Mouse (Mus musculus) MEL (cell line): ENCODE results near the gene Olfr585. TPM values are rescaled to one million over a fixed set of nuclear protein-coding genes. Genes with fewer than 3 reads are reported as not detected.
A peak's percentile ranks its signal among the peaks of the same experiment; 100 is the strongest.

Source experiments
- DNase-seq: peaks from one replicate; pipeline ENCODE4 v3.0.0; 2011; ENCODE audit warnings: low read depth, low spot score
- H3K27ac ChIP-seq: 2 replicates; pipeline ENCODE4 v1.5.1; 2012; ENCODE audit warnings: low read depth, mild to moderate bottlenecking, control low read depth, low read length, moderate library complexity; ENCODE audit not compliant: control insufficient read depth
- H3K27me3 ChIP-seq, 2 experiments: fragments of 150-350 bp in 1 of 2; sonication (generic) in 1 of 2; 2 replicates each; pipeline ENCODE4 v1.6.1; 2012; ENCODE audit warnings: low read length in 2 of 2, mild to moderate bottlenecking in 2 of 2, improper control_type of control experiment in 1 of 2, moderate library complexity in 1 of 2; ENCODE audit not compliant: insufficient read depth in 2 of 2, control insufficient read depth in 1 of 2
- H3K36me3 ChIP-seq, 2 experiments: 2 replicates each; pipeline ENCODE4 v1.6.1; 2012 to 2014; ENCODE audit warnings: low read length in 2 of 2, improper control_type of control experiment in 1 of 2, inconsistent platforms in 1 of 2, mild to moderate bottlenecking in 1 of 2; ENCODE audit not compliant: insufficient read depth in 2 of 2, control insufficient read depth in 1 of 2
- H3K4me1 ChIP-seq, 2 experiments: fragments of 150-350 bp in 1 of 2; sonication (generic) in 1 of 2; 2 replicates each; pipeline ENCODE4 v1.6.1; 2012; ENCODE audit warnings: low read length in 2 of 2, improper control_type of control experiment in 1 of 2, mild to moderate bottlenecking in 1 of 2; ENCODE audit not compliant: insufficient read depth in 2 of 2, control insufficient read depth in 1 of 2
- H3K4me3 ChIP-seq, 2 experiments: fragments of 150-350 bp in 1 of 2; sonication (generic) in 1 of 2; 2 replicates each; pipeline ENCODE4 v1.5.1; 2012; ENCODE audit warnings: low read depth in 2 of 2, low read length in 2 of 2, mild to moderate bottlenecking in 2 of 2, moderate library complexity in 2 of 2, control low read depth in 1 of 2, improper control_type of control experiment in 1 of 2; ENCODE audit not compliant: control insufficient read depth in 1 of 2, insufficient read depth in 1 of 2
- H3K79me2 ChIP-seq: 2 replicates; pipeline ENCODE4 v1.6.1; 2012; ENCODE audit warnings: mild to moderate bottlenecking, low read length, moderate library complexity; ENCODE audit not compliant: control insufficient read depth, poor library complexity, insufficient read depth
- H3K9ac ChIP-seq: 2 replicates; pipeline ENCODE4 v1.6.1; 2012; ENCODE audit warnings: low read depth, mild to moderate bottlenecking, control low read depth, low read length, moderate library complexity; ENCODE audit not compliant: control insufficient read depth, poor library complexity, severe bottlenecking
- H3K9me3 ChIP-seq: fragments of 150-350 bp; sonication (generic); replicated peaks from 2 replicates; pipeline ENCODE4 v1.6.1; 2012; ENCODE audit warnings: mild to moderate bottlenecking, low read length, improper control_type of control experiment, moderate library complexity; ENCODE audit not compliant: insufficient read depth
- CTCF ChIP-seq, 3 experiments: IDR thresholded peaks in 2 of 3; conservative IDR thresholded peaks in 1 of 3; 2 replicates each; pipeline ENCODE4 v1.5.1; 2011 to 2012; ENCODE audit warnings: low read length in 3 of 3, low read depth in 2 of 3, mild to moderate bottlenecking in 2 of 3, improper control_type of control experiment in 1 of 3, inconsistent platforms in 1 of 3, mixed read lengths in 1 of 3, moderate library complexity in 1 of 3; ENCODE audit not compliant: control insufficient read depth in 1 of 3, insufficient read depth in 1 of 3, poor library complexity in 1 of 3, severe bottlenecking in 1 of 3
- E2F4 ChIP-seq: IDR thresholded peaks from 2 replicates; pipeline ENCODE4 v1.6.1; 2011; ENCODE audit warnings: low read depth, low read length, improper control_type of control experiment, borderline replicate concordance
- HCFC1 ChIP-seq: IDR thresholded peaks from 2 replicates; pipeline ENCODE4 v1.6.1; 2012; ENCODE audit warnings: low read depth, mild to moderate bottlenecking, inconsistent platforms, low read length, improper control_type of control experiment, moderate library complexity
- KAT2A ChIP-seq: conservative IDR thresholded peaks from 2 replicates; pipeline ENCODE4 v1.6.1; 2012; ENCODE audit warnings: low read depth, low read length, improper control_type of control experiment, inconsistent platforms
- MAFK ChIP-seq: IDR thresholded peaks from 2 replicates; pipeline ENCODE4 v1.6.1; 2011; ENCODE audit warnings: low read depth, mild to moderate bottlenecking, low read length, improper control_type of control experiment, borderline replicate concordance
- MAX ChIP-seq: IDR thresholded peaks from 2 replicates; pipeline ENCODE4 v1.6.1; 2011; ENCODE audit warnings: low read length, improper control_type of control experiment
- MAZ ChIP-seq: IDR thresholded peaks from 2 replicates; pipeline ENCODE4 v1.6.1; 2012; ENCODE audit warnings: low read depth, mild to moderate bottlenecking, inconsistent platforms, low read length, improper control_type of control experiment
- MEF2A ChIP-seq: IDR thresholded peaks from 2 replicates; pipeline ENCODE4 v1.6.1; 2014; ENCODE audit warnings: low read depth, mild to moderate bottlenecking, inconsistent platforms, low read length, improper control_type of control experiment; ENCODE audit not compliant: poor library complexity, insufficient replicate concordance, severe bottlenecking; ENCODE audit errors: extremely low read depth
- NELFE ChIP-seq: IDR thresholded peaks from 2 replicates; pipeline ENCODE4 v1.6.1; 2011; ENCODE audit warnings: low read depth, low read length, improper control_type of control experiment
- NRF1 ChIP-seq: IDR thresholded peaks from 2 replicates; pipeline ENCODE4 v1.6.1; 2014; ENCODE audit warnings: low read depth, mild to moderate bottlenecking, inconsistent platforms, low read length, improper control_type of control experiment, moderate library complexity; ENCODE audit not compliant: poor library complexity, insufficient read depth, severe bottlenecking
- POLR2AphosphoS5 ChIP-seq: IDR thresholded peaks from 2 replicates; pipeline ENCODE4 v1.6.1; 2012; ENCODE audit warnings: low read depth, borderline replicate concordance, mild to moderate bottlenecking, inconsistent platforms, low read length, moderate library complexity, mixed read lengths
- RAD21 ChIP-seq: IDR thresholded peaks from 2 replicates; pipeline ENCODE4 v1.6.1; 2011; ENCODE audit warnings: mild to moderate bottlenecking, low read depth, low read length, improper control_type of control experiment
- TAL1 ChIP-seq: IDR thresholded peaks from 2 replicates; pipeline ENCODE4 v1.6.1; 2012; ENCODE audit warnings: mild to moderate bottlenecking, inconsistent platforms, low read length, moderate library complexity, mixed read lengths
- USF1 ChIP-seq: IDR thresholded peaks from 2 replicates; pipeline ENCODE4 v1.6.1; 2014; ENCODE audit warnings: low read depth, mild to moderate bottlenecking, inconsistent platforms, low read length, improper control_type of control experiment, moderate library complexity
- USF2 ChIP-seq, 2 experiments: IDR thresholded peaks; 2 replicates each; pipeline ENCODE4 v1.6.1; 2011 to 2012; ENCODE audit warnings: improper control_type of control experiment in 2 of 2, low read length in 2 of 2, borderline replicate concordance in 1 of 2, inconsistent platforms in 1 of 2, low read depth in 1 of 2, mild to moderate bottlenecking in 1 of 2; ENCODE audit not compliant: insufficient read depth in 1 of 2
- ZKSCAN1 ChIP-seq: IDR thresholded peaks from 2 replicates; pipeline ENCODE4 v1.6.1; 2012; ENCODE audit warnings: low read depth, mild to moderate bottlenecking, inconsistent platforms, low read length, improper control_type of control experiment, moderate library complexity
- ZMIZ1 ChIP-seq: IDR thresholded peaks from 2 replicates; pipeline ENCODE4 v1.6.1; 2012; ENCODE audit warnings: low read depth, mild to moderate bottlenecking, inconsistent platforms, low read length, improper control_type of control experiment, moderate library complexity
- ZNF384 ChIP-seq: IDR thresholded peaks from 2 replicates; pipeline ENCODE4 v1.6.1; 2012; ENCODE audit warnings: low read depth, mild to moderate bottlenecking, inconsistent platforms, low read length, improper control_type of control experiment
- polyA plus RNA-seq, 2 experiments: library from polyadenylated mRNA; stranded (reverse) in 1 of 2; unstranded in 1 of 2; fragments of >175 nt in 1 of 2; fragments of >200 nt in 1 of 2; gene quantifications; 2 replicates each; pipeline versions ENCODE4 v1.2.1 to v1.2.4; 2012; ENCODE audit warnings: low replicate concordance in 2 of 2, low read depth in 1 of 2; ENCODE audit not compliant: insufficient read length in 2 of 2, insufficient read depth in 1 of 2, missing spikeins in 1 of 2
- total RNA-seq: library from RNA; depleted of rRNA; stranded (reverse); fragments of 300-350 nt; gene quantifications from 2 replicates; pipeline ENCODE4 v1.2.3, GENCODE M21; 2012

The Olfr585 gene
- total and polyA plus RNA-seq, 3 experiments: not detected

- no peaks in the 10 kb centered on the region for H3K9me3 ChIP-seq
- no peak within 1 kb of the TSS for H3K9ac ChIP-seq
- no peaks in the 10 kb centered on the region for H3K4me1 ChIP-seq
- no peak for TF ChIP-seq USF2 (IDR thresholded peaks at IDR 0.05; ENCODE audit: borderline replicate concordance in 1 of 2, insufficient read depth in 1 of 2, low read depth in 1 of 2, low read length in 2 of 2)
- TF ChIP-seq HCFC1: no peak
- TF ChIP-seq ZKSCAN1: no peak
- TF ChIP-seq MEF2A: no peak
- no peak for TF ChIP-seq RAD21
- TF ChIP-seq MAX: no peak
- no peak for TF ChIP-seq MAZ
- TF ChIP-seq USF1: no peak
- no peak for TF ChIP-seq ZMIZ1
- no peak for TF ChIP-seq NRF1
- no peak for TF ChIP-seq POLR2AphosphoS5
- no peak for TF ChIP-seq MAFK
- TF ChIP-seq KAT2A: no peak
- TF ChIP-seq NELFE: no peak
- no peak for TF ChIP-seq TAL1
- no peak for TF ChIP-seq ZNF384
- no peak within 1 kb of the TSS for H3K4me3 ChIP-seq
- no peaks in the 10 kb centered on the region for H3K79me2 ChIP-seq
- no peak within 1 kb of the TSS for H3K27ac ChIP-seq
- H3K36me3 ChIP-seq: no peaks in the 10 kb centered on the region
- no peak for DNase-seq
- no peaks in the 10 kb centered on the region for H3K27me3 ChIP-seq
These were observed 15.9 kb upstream of the Olfr585 start, which contains the start of gene Olfr584 for GRCm38 (mm10) chr7:103081585-103081984. TSS of gene Olfr584 (plus strand) at chr7:103081885.

GRCm38 (mm10) chr7:103119406-103119805, 21.9 kb downstream of the Olfr585 start:
- H3K9me3 ChIP-seq: no peaks in the 10 kb centered on the region
- DNase-seq: no peak
- no peak overlapping the region for H3K9ac ChIP-seq
- no peaks in the 10 kb centered on the region for H3K4me1 ChIP-seq
- H3K36me3 ChIP-seq: no peaks in the 10 kb centered on the region
- H3K4me3 ChIP-seq: no peak overlapping the region
- H3K27ac ChIP-seq: no peak overlapping the region
- H3K27me3 ChIP-seq: no peaks in the 10 kb centered on the region
- TF ChIP-seq E2F4 (no peak), CTCF (IDR thresholded peaks at IDR 0.05 in 2 of 3, conservative IDR thresholded peaks at IDR 0.05 in 1 of 3; ENCODE audit: control insufficient read depth in 1 of 3, insufficient read depth in 1 of 3, low read depth in 2 of 3, low read length in 3 of 3, poor library complexity in 1 of 3, severe bottlenecking in 1 of 3) (0 out of 6 replicates have a peak, but pooled peaks of 2 of the 3 experiments have one; percentile 1 to 6)
- no peaks in the 10 kb centered on the region for H3K79me2 ChIP-seq
